Mouse (Mus musculus) thymus, postnatal 4 days (tissue): ENCODE measurements around the gene H2al1d.
"Not testable (repeated sequence)": the region's sequence is repeated elsewhere in the genome, so short reads cannot be mapped to it uniquely, and the experiment has no call there.

ENCODE experiments used
- DNase-seq: peaks from one replicate; pipeline ENCODE4 v3.0.0; 2021

Gene H2al1d

GRCm38 (mm10) chrX:11308524-11308923, at the start of gene H2al1d:
TSS of gene H2al1d (plus strand) at chrX:11308824.
- DNase-seq: not testable (repeated sequence)

- DNase-seq: no peak
Measured at GRCm38 (mm10) chrX:11264918-11265317, 43.7 kb upstream of the H2al1d start.

GRCm38 (mm10) chrX:11267791-11268190, 40.8 kb upstream of the H2al1d start:
- DNase-seq: no peak

- DNase-seq: no peak
Measured at GRCm38 (mm10) chrX:11269074-11269473, 39.5 kb upstream of the H2al1d start.

- DNase-seq: no peak
Measured at GRCm38 (mm10) chrX:11273190-11273589, 35.4 kb upstream of the H2al1d start.

- DNase-seq: no peak
Measured at GRCm38 (mm10) chrX:11277083-11277482, 31.5 kb upstream of the H2al1d start.

- no peak for DNase-seq
Measured at GRCm38 (mm10) chrX:11280741-11281140, 27.9 kb upstream of the H2al1d start.

GRCm38 (mm10) chrX:11288306-11288882, 20.2 kb upstream of the H2al1d start:
- DNase-seq: no peak

- DNase-seq: no peak
Measured at GRCm38 (mm10) chrX:11289244-11289643, 19.4 kb upstream of the H2al1d start.

GRCm38 (mm10) chrX:11298957-11299356, 9.7 kb upstream of the H2al1d start, which contains the start of gene H2al1a:
TSS of gene H2al1a (plus strand) at chrX:11299257.
- DNase-seq: not testable (repeated sequence)

- DNase-seq: not testable (repeated sequence)
Measured at GRCm38 (mm10) chrX:11302132-11302531, 6.5 kb upstream of the H2al1d start, which contains the start of gene H2al1b. TSS of gene H2al1b (plus strand) at chrX:11302432.

- DNase-seq: not testable (repeated sequence)
Measured at GRCm38 (mm10) chrX:11305355-11305754, 3.3 kb upstream of the H2al1d start, which contains the start of gene H2al1c. TSS of gene H2al1c (plus strand) at chrX:11305655.

- DNase-seq: not testable (repeated sequence)
Measured at GRCm38 (mm10) chrX:11311634-11312033, 3.0 kb downstream of the H2al1d start, which contains the start of gene H2al1e. TSS of gene H2al1e (plus strand) at chrX:11311934.

GRCm38 (mm10) chrX:11314858-11315257, 6.2 kb downstream of the H2al1d start, which contains the start of gene H2al1f:
TSS of gene H2al1f (plus strand) at chrX:11315158.
- not testable (repeated sequence) for DNase-seq

GRCm38 (mm10) chrX:11317956-11318355, 9.3 kb downstream of the H2al1d start, which contains the start of gene H2al1g:
TSS of gene H2al1g (plus strand) at chrX:11318256.
- not testable (repeated sequence) for DNase-seq

- DNase-seq: not testable (repeated sequence)
Measured at GRCm38 (mm10) chrX:11321192-11321591, 12.6 kb downstream of the H2al1d start, which contains the start of gene H2al1h. TSS of gene H2al1h (plus strand) at chrX:11321492.

- DNase-seq: not testable (repeated sequence)
Measured at GRCm38 (mm10) chrX:11324359-11324758, 15.7 kb downstream of the H2al1d start, which contains the start of gene H2al1i. TSS of gene H2al1i (plus strand) at chrX:11324659.

GRCm38 (mm10) chrX:11327522-11327921, 18.9 kb downstream of the H2al1d start, which contains the start of gene H2al1j:
TSS of gene H2al1j (plus strand) at chrX:11327822.
- DNase-seq: not testable (repeated sequence)

GRCm38 (mm10) chrX:11345762-11346161, 37.1 kb downstream of the H2al1d start:
- DNase-seq: no peak

GRCm38 (mm10) chrX:11346756-11347155, 38.1 kb downstream of the H2al1d start:
- DNase-seq: no peak
